Comparison of ENCODE assay signal across 7 mouse cellular contexts in the genomic region with DNA sequence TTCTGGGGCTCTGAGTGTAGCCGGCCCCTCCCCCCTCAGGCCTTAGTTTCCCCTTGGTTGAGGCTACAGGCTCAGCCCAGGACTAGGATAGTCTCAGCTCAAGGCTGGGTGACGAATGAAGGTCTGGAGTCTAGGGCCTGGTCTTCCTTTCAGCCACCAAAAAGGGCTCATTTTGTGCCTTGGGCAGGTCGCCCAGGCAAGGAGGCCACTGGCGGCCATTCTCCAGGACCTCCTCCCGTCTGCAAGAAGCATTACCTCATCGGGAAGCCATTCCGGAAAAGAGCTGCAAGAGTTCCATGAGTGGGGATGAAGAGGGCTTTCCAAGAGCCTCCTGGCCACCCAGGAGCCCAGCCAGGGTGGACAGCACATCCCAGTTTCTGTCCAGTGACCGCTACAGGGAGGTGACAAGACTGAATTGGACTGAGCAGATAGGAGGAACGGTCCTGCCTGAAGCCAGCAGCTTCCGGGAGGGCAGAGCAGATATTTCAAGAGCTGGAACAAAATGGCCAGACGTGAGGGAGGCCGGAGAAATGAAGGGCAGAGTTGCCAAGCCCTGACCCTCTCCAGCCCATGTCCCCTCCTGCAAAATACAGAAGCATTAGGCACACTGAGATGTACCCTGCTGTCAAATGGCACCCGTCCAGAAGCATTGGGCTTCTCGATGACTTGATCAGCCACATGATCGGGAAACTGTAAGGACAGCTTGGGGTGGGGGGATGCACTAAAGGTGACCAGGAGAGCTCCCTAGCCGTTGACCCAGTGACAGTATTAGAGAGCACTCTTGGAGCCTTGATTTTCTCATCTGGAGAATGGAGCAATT. TPM values are rescaled to one million over a fixed set of nuclear protein-coding genes. Genes with fewer than 3 reads are reported as not detected.
DNase-seq lines count a peak whose midpoint lies in the region; ATAC-seq lines count a peak whose summit lies in the region.

No protein-coding gene starts in this region.

- H3K9me3 ChIP-seq in neural tube, embryonic 12.5 days: no peaks in the 10 kb centered on the region
- 0 out of 2 replicates have a peak, but pooled peaks cover 4% of the 10 kb centered on the region for H3K9me3 ChIP-seq in embryonic facial prominence, embryonic 14.5 days (ENCODE audit: control insufficient read depth, low read length)
- 0 out of 2 replicates have a peak, but pooled peaks cover 3% of the 10 kb centered on the region for H3K9me3 ChIP-seq in heart, embryonic 16.5 days (replicated peaks; ENCODE audit: control insufficient read depth, low read length)

- H3K27ac ChIP-seq in neural tube, embryonic 12.5 days: no peak overlapping the region
- H3K27ac ChIP-seq in embryonic facial prominence, embryonic 14.5 days (replicated peaks; ENCODE audit: low read depth, low read length): peak overlapping the region; percentile 73
- peak overlapping the region; percentile 88 for H3K27ac ChIP-seq in heart, embryonic 16.5 days (ENCODE audit: low read length)

- no peaks in the 10 kb centered on the region for H3K36me3 ChIP-seq in neural tube, embryonic 12.5 days
- H3K36me3 ChIP-seq in embryonic facial prominence, embryonic 14.5 days (ENCODE audit: control insufficient read depth, insufficient read depth, low read length): no peaks in the 10 kb centered on the region
- H3K36me3 ChIP-seq in heart, embryonic 16.5 days (ENCODE audit: control insufficient read depth, insufficient read depth): no peaks in the 10 kb centered on the region

- H3K4me1 ChIP-seq in neural tube, embryonic 12.5 days: peaks cover 41% of the 10 kb centered on the region
- peaks cover 20% of the 10 kb centered on the region for H3K4me1 ChIP-seq in embryonic facial prominence, embryonic 14.5 days (ENCODE audit: control insufficient read depth, insufficient read depth, low read length)
- H3K4me1 ChIP-seq in heart, embryonic 16.5 days (ENCODE audit: control insufficient read depth, insufficient read depth, low read length): peaks cover 20% of the 10 kb centered on the region

- H3K4me2 ChIP-seq in neural tube, embryonic 12.5 days (replicated peaks): no peak overlapping the region
- H3K4me2 ChIP-seq in embryonic facial prominence, embryonic 14.5 days (ENCODE audit: low read depth, low read length): no peak overlapping the region
- no peak overlapping the region for H3K4me2 ChIP-seq in heart, embryonic 16.5 days (ENCODE audit: low read depth, low read length)

- no peak for DNase-seq in neural tube, embryonic 10.5 days (ENCODE audit: extremely low spot score, low spot score)
- DNase-seq in embryonic facial prominence, embryonic 14.5 days (ENCODE audit: low spot score): peak; percentile 27
- peak; percentile 41 to 58 for DNase-seq in layer of hippocampus, postnatal 36 days
- peak; percentile 94 for DNase-seq in skeletal muscle tissue, adult 2 months (ENCODE audit: low read depth, low spot score)
- no peak for DNase-seq in spleen, adult 18-20 months

- peak overlapping the region; percentile 36; the same call in 1 of the 2 replicates for H3K9ac ChIP-seq in neural tube, embryonic 12.5 days
- H3K9ac ChIP-seq in embryonic facial prominence, embryonic 14.5 days (ENCODE audit: low read depth, low read length): no peak overlapping the region; the same call in 1 of the 2 replicates
- peak overlapping the region; percentile 37 for H3K9ac ChIP-seq in heart, embryonic 16.5 days (ENCODE audit: low read length)

- H3K4me3 ChIP-seq in neural tube, embryonic 12.5 days: no peak overlapping the region
- H3K4me3 ChIP-seq in embryonic facial prominence, embryonic 14.5 days (ENCODE audit: low read depth, low read length): no peak overlapping the region
- no peak overlapping the region for H3K4me3 ChIP-seq in heart, embryonic 16.5 days (ENCODE audit: low read length)

- H3K27me3 ChIP-seq in neural tube, embryonic 12.5 days (replicated peaks): peaks cover 14% of the 10 kb centered on the region
- H3K27me3 ChIP-seq in embryonic facial prominence, embryonic 14.5 days (replicated peaks; ENCODE audit: control insufficient read depth, insufficient read depth, low read length): peaks cover 16% of the 10 kb centered on the region; the same call in 1 of the 2 replicates
- H3K27me3 ChIP-seq in heart, embryonic 16.5 days (ENCODE audit: control insufficient read depth, insufficient read depth, low read length): peaks cover 12% of the 10 kb centered on the region

- WGBS in neural tube, embryonic 12.5 days: 80% methylated on average over 16 of the region's 16 CpGs
- 70% methylated on average over 16 of the region's 16 CpGs for WGBS in embryonic facial prominence, embryonic 14.5 days
- 52% methylated on average over 16 of the region's 16 CpGs for WGBS in heart, embryonic 16.5 days

- ATAC-seq in neural tube, embryonic 12.5 days (ENCODE audit: low FRiP score, low read depth): no peak
- ATAC-seq in embryonic facial prominence, embryonic 14.5 days (ENCODE audit: low read depth): no peak
- ATAC-seq in heart, embryonic 16.5 days (replicated peaks; ENCODE audit: extremely low read depth, insufficient read depth, low FRiP score): no peak

RNA-seq across cellular contexts. Expression of gene Wnt7b, which starts 29.6 kb away (rescaled TPM):
- polyA plus RNA-seq in neural tube, embryonic 12.5 days (2016; fragmentation: Nextera tagmentation; extraction: Ambion mirVana): 90.3 and 99.7 TPM in 2 replicates
- polyA plus RNA-seq in embryonic facial prominence, embryonic 14.5 days (2014; fragmentation: Nextera tagmentation; extraction: Ambion mirVana): 15.7 and 17.8 TPM in 2 replicates
- polyA plus RNA-seq in heart, embryonic 16.5 days (2015; fragmentation: Nextera tagmentation; extraction: Ambion mirVana): 0.97 and 4.0 TPM in 2 replicates
- 10 to 100 TPM; 44.7 to 48.8 TPM for total RNA-seq in layer of hippocampus, postnatal 36 days (2021)

Comparison
In these comparisons a context has a peak if more than half of its experiments do, and no peak if none do; other contexts are left out.
1. DNase-seq: peak in embryonic facial prominence, embryonic 14.5 days (single experiment), layer of hippocampus, postnatal 36 days (2 of 2) and skeletal muscle tissue, adult 2 months (single experiment); none in neural tube, embryonic 10.5 days (single experiment) and spleen, adult 18-20 months (0 of 2).